Mouse (Mus musculus): ENCODE results near the gene Gsto1. TPM values are rescaled to one million over a fixed set of nuclear protein-coding genes. Genes with fewer than 3 reads are reported as not detected.

The Gsto1 gene
- 56.7 and 174 TPM in 2 replicates for polyA plus RNA-seq (2012; ENCODE audit: low replicate concordance)

GRCm38 (mm10) chr19:47854796-47855783, at the start of gene Gsto1:
Gene Gsto1, plus strand, starts transcription at chr19:47854970.

GRCm38 (mm10) chr19:47865353-47865947, 10.7 kb downstream of the Gsto1 start, which contains the start of gene Gsto2:
Gene Gsto2, plus strand, starts transcription at chr19:47865534.

Other genes starting within 250 kb of the Gsto1 start
- gene Col17a1, start 162.9 kb upstream of the Gsto1 start, polyA plus RNA-seq (2012; ENCODE audit: low replicate concordance) = 2.3 and 7.0 TPM in 2 replicates
- 5.1 and 8.9 TPM in 2 replicates for gene Sfr1, start 123.3 kb upstream of the Gsto1 start, polyA plus RNA-seq (2012; ENCODE audit: low replicate concordance)
- not detected in 2 replicates for gene Gsto2, start 10.6 kb downstream of the Gsto1 start, polyA plus RNA-seq (2012; ENCODE audit: low replicate concordance)
- gene Cfap43, start 64.3 kb downstream of the Gsto1 start, polyA plus RNA-seq (2012; ENCODE audit: low replicate concordance) = 0.09 TPM in 1 of 2 replicates, not detected in the other
- gene Itprip, start 64.3 kb downstream of the Gsto1 start, polyA plus RNA-seq (2012; ENCODE audit: low replicate concordance) = 22.4 and 25.2 TPM in 2 replicates
- not detected in 2 replicates for gene Cfap58, start 82.7 kb downstream of the Gsto1 start, polyA plus RNA-seq (2012; ENCODE audit: low replicate concordance)